Mouse (Mus musculus) midbrain, embryonic 12.5 days (tissue): ENCODE measurements at regions not wholly inside any gene's neighbourhood (a gene's known extent, or its start where the extent isn't known, plus 50 kb on each side); places are given as distances from the start of the nearest gene placed in this dataset.
"Not testable (repeated sequence)": the region's sequence is repeated elsewhere in the genome, so short reads cannot be mapped to it uniquely, and the experiment has no call there.

Source experiments
- ATAC-seq: fragments of 200-750 bp; cut with Nextera tagmentation; 2 replicates; pipeline ENCODE4 v1.8.0; 2017; ENCODE audit warnings: low read depth, moderate TSS enrichment, moderate library complexity; ENCODE audit not compliant: low FRiP score
- H3K27ac ChIP-seq: fragments of 300-500 bp; sonication (generic); replicated peaks from 2 replicates; pipeline ENCODE4 v1.5.1; 2016; ENCODE audit warnings: mild to moderate bottlenecking
- H3K27me3 ChIP-seq: fragments of 300-500 bp; sonication (generic); 2 replicates; pipeline ENCODE4 v1.6.1; 2016; ENCODE audit warnings: mild to moderate bottlenecking
- H3K36me3 ChIP-seq: fragments of 300-500 bp; sonication (generic); 2 replicates; pipeline ENCODE4 v1.6.1; 2016
- H3K4me1 ChIP-seq: fragments of 300-500 bp; sonication (generic); 2 replicates; pipeline ENCODE4 v1.6.1; 2016
- H3K4me2 ChIP-seq: fragments of 300-500 bp; sonication (generic); replicated peaks from 2 replicates; pipeline ENCODE4 v1.6.1; 2016; ENCODE audit warnings: mild to moderate bottlenecking, moderate library complexity
- H3K4me3 ChIP-seq: fragments of 300-500 bp; sonication (generic); 2 replicates; pipeline ENCODE4 v1.5.1; 2016; ENCODE audit warnings: mild to moderate bottlenecking
- H3K9ac ChIP-seq: fragments of 300-500 bp; sonication (generic); replicated peaks from 2 replicates; pipeline ENCODE4 v1.6.1; 2016; ENCODE audit warnings: mild to moderate bottlenecking, moderate library complexity
- H3K9me3 ChIP-seq: fragments of 300-500 bp; sonication (generic); 2 replicates; pipeline ENCODE4 v1.6.1; 2016; ENCODE audit warnings: mild to moderate bottlenecking
- WGBS: fragments of 180-500 bp; shearing (Covaris S2); methylation state at CpG from one replicate; pipeline ENCODE4 v1.1.7; 2016; 5-methylcytosine and 5-hydroxymethylcytosine counted together

DNA sequence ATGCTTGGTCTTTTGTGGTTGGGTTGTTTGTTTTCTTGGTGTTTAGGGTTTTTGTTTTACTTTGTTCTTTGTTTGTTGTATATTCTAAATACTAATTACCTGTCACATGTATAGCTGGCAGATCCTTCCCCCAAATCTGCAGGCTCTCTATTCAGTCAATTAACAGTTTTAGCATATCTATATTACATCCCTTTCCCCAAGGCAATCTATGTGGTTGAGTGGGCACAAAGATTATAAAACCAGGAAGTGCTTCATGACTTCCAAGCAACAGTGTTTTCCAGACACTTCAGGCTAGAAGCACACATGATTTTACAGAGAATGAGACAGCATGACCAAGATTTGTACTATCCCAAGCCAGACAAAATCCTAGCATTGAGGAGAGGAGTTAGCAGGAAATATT, 544.4 kb upstream of the Pou3f4 start:
- H3K27me3 ChIP-seq, result no peaks in the 10 kb centered on the region
- H3K9me3 ChIP-seq, result no peaks in the 10 kb centered on the region
- H3K4me1 ChIP-seq, result no peaks in the 10 kb centered on the region
- H3K36me3 ChIP-seq, result no peaks in the 10 kb centered on the region
- no peak overlapping the region for H3K27ac ChIP-seq
- H3K9ac ChIP-seq, result no peak overlapping the region
- H3K4me2 ChIP-seq, result no peak overlapping the region
- no peak overlapping the region for H3K4me3 ChIP-seq
- no peak for ATAC-seq

DNA sequence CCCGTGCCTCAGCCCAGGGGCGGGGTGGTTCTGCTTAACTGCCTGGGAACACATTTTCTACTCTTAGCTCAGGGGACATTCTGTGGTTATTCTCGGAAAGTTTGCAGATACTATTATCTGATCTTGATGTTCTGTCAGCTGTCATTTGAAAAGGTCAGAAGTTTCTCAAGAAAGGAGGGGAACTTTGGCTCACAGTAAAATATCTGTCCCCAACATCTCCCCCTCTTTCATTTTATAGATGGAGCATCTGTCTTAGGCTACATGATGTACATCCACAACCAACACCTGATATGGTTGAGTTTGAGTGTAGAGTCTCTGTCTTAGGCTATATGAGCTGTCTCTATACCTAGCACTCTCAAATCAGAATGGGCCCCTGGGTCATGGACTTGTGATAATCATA, 539.8 kb upstream of the Pou3f4 start:
- H3K27me3 ChIP-seq, H3K4me1 ChIP-seq, ATAC-seq, H3K9ac ChIP-seq, H3K4me2 ChIP-seq, H3K4me3 ChIP-seq, H3K9me3 ChIP-seq, H3K27ac ChIP-seq, H3K36me3 ChIP-seq: not testable (repeated sequence)
- 90% methylated on average over 3 of the region's 3 CpGs for WGBS

DNA sequence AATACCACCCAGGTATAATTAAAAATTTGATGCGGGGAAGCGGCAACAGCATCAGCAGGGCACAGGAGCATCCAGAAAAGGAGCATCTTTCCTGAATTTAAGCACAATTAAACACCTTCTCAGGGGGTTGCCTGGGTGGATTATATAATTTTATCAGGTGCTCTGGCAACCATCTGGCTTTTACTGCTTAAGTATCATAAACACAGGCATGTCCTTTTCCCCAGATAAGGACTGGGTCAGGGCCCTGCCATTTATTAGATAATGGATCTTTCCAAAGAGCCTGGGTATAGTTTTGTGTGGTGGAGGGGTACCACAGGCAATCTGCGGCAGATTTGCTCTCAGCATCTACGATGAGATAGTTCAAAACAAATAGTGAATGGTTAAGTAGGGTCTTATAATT, 538.7 kb upstream of the Pou3f4 start:
- Histone ChIP-seq H3K27me3 (no peaks in the 10 kb centered on the region), H3K27ac (no peak overlapping the region), H3K36me3 (no peaks in the 10 kb centered on the region), H3K9ac (no peak overlapping the region), H3K4me2 (no peak overlapping the region), H3K4me1 (no peaks in the 10 kb centered on the region), H3K9me3 (no peaks in the 10 kb centered on the region), H3K4me3 (no peak overlapping the region)
- ATAC-seq, result no peak
- WGBS, result 98% methylated on average over 4 of the region's 4 CpGs

DNA sequence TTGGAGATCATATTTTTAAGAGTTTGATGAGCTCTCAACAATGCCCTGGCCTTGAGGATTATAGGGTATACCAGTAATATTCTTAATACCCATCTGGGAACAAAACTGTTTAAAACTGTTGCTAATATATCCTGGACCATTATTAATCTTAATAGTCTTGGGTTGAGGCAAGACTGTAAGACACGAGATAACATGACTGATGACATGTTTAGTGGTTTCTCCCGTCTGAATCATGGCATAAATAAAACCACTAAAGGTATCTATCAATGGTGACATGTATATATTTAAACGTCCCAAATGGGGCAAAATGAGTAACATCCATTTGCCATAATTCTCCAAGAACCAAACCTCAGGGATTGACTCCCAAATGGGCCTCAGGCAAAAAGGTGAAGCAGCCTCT, 538.2 kb upstream of the Pou3f4 start:
- H3K27me3 ChIP-seq, result no peaks in the 10 kb centered on the region
- no peak overlapping the region for H3K9ac ChIP-seq
- H3K9me3 ChIP-seq, result no peaks in the 10 kb centered on the region
- 82% methylated on average over 3 of the region's 3 CpGs for WGBS
- H3K4me2 ChIP-seq, result no peak overlapping the region
- no peak overlapping the region for H3K4me3 ChIP-seq
- no peaks in the 10 kb centered on the region for H3K36me3 ChIP-seq
- no peaks in the 10 kb centered on the region for H3K4me1 ChIP-seq
- H3K27ac ChIP-seq, result no peak overlapping the region
- no peak for ATAC-seq

DNA sequence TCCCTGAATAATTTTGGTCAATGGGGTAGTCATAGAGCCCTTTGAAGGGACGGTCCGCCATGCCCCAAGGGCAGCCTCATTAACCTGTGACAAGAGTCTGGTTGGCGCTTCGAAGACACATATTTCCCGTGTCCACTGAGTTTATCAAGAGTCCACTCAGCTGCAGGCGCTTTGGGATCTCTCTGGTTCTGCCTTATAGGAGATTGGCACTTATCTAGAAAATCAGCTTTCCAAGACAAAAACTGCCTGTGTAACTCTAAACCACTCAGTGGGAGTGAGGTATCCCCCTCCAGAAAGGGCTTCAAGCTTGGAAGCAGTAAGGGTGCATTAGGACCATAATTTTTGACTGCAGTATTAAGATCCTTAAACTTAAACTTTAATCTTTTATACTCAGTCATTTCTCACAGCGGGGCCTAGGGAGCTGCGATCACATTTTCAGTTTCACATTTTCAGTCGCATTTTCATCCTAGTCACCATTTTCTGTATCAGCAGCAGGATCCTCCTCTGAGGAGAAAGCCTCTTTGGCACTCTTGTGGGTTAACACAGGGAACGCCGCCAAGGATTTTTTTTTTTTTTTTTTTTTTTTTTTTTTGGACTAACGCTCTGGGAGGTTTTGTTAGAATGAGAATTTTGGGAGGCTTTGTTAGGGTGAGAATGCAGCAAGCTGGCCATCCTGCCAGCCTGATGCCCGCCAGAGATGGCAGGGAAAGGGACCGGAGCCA, 534.4 kb upstream of the Pou3f4 start:
- no peak for ATAC-seq
- Histone ChIP-seq H3K4me1 (no peaks in the 10 kb centered on the region), H3K4me3 (no peak overlapping the region), H3K36me3 (no peaks in the 10 kb centered on the region), H3K9ac (no peak overlapping the region), H3K9me3 (no peaks in the 10 kb centered on the region), H3K4me2 (no peak overlapping the region), H3K27ac (no peak overlapping the region), H3K27me3 (no peaks in the 10 kb centered on the region)
- WGBS, result 92% methylated on average over 14 of the region's 14 CpGs

DNA sequence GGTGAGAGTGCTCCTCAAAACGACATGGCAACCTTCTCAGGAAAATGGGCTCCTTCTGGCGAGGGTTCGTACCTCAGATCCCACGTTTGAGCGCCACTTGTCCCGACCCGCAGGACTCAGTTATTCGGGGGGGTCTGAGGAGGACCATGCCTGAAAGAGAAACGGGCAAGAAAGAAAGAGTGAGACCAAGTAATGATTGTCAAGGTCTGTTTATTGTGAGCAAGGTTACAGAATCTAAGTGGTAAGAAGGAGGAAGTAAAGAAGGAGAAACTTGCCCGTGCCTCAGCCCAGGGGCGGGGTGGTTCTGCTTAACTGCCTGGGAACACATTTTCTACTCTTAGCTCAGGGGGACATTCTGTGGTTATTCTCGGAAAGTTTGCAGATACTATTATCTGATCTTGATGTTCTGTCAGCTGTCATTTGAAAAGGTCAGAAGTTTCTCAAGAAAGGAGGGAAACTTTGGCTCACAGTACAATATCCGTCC, 532.6 kb upstream of the Pou3f4 start:
- H3K4me2 ChIP-seq, H3K4me3 ChIP-seq, H3K9me3 ChIP-seq, ATAC-seq, H3K36me3 ChIP-seq, H3K27ac ChIP-seq, H3K4me1 ChIP-seq, H3K9ac ChIP-seq, H3K27me3 ChIP-seq: not testable (repeated sequence)
- 91% methylated on average over 13 of the region's 13 CpGs for WGBS

DNA sequence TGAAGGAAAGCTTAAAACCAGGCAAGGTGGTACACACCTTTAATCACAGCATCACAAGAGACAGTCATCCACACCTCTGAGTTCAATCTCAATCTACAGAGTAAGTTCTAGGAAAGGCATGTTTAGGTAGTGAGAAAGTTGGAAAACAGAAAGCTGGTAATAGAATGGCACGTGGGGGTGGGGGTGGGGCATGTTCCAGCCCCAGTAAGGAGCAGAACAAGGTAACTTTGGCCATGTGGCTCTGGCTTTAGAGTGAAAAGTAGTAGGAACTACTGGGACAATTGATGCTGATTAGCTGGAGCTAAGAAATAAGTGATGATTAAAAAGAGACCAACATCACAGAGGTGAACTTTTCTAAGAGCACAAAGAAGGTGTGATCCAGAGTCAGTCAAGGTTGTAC, 532.2 kb upstream of the Pou3f4 start:
- no peak overlapping the region for H3K9ac ChIP-seq
- H3K36me3 ChIP-seq, result no peaks in the 10 kb centered on the region
- H3K4me2 ChIP-seq, result no peak overlapping the region
- no peaks in the 10 kb centered on the region for H3K9me3 ChIP-seq
- no peaks in the 10 kb centered on the region for H3K27me3 ChIP-seq
- no peaks in the 10 kb centered on the region for H3K4me1 ChIP-seq
- no peak overlapping the region for H3K4me3 ChIP-seq
- WGBS, result 52% methylated on average over 1 of the region's 1 CpGs
- no peak for ATAC-seq
- no peak overlapping the region for H3K27ac ChIP-seq

DNA sequence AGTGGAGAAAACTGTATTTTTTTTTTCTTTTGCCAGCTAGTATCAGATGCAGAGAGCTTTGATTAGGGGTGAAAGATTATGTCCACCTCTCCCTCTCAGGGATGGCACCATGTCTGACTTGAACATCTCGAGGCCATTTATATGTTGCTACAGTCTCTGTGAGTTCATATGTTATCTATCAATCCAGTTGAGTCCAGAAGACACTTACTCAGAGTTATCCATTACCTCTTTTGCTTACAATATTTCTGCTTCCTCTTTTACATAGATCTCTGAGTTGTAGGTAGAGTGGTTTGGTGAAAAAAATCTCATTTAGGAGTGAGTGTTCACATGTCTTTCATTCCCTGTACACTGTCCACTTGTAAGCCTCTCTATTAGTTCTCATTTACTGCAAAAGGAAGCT, 524.7 kb upstream of the Pou3f4 start:
- H3K4me1 ChIP-seq, result no peaks in the 10 kb centered on the region
- H3K4me2 ChIP-seq, result no peak overlapping the region
- H3K4me3 ChIP-seq, result no peak overlapping the region
- H3K9ac ChIP-seq, result no peak overlapping the region
- no peaks in the 10 kb centered on the region for H3K9me3 ChIP-seq
- no peaks in the 10 kb centered on the region for H3K27me3 ChIP-seq
- 68% methylated on average over 1 of the region's 1 CpGs for WGBS
- no peaks in the 10 kb centered on the region for H3K36me3 ChIP-seq
- no peak overlapping the region for H3K27ac ChIP-seq
- no peak for ATAC-seq

DNA sequence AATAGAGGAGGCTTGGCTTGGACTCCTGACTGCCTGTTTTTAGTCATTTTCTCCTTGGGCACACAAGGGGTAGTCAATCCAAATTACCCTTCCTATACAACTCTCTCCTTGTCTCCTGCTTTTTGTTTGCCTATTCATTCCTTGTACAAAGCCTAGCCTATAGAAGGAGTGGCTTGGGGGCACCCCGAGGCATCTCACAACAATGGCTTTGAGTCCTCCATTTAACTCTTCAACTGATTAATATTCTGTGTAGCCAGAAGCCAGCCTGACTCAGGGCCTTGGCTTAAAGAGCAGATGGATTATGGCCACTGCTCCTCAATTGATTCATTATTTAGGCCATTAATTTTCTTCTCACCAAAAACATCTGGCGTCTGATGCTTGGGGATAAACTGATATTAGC, 506.4 kb upstream of the Pou3f4 start:
- Histone ChIP-seq H3K4me1 (0 out of 2 replicates have a peak, but pooled peaks cover 5% of the 10 kb centered on the region), H3K36me3 (no peaks in the 10 kb centered on the region), H3K27ac (peak overlapping the region; percentile 8; the same call in 1 of the 2 replicates), H3K4me2 (no peak overlapping the region), H3K9me3 (no peaks in the 10 kb centered on the region), H3K4me3 (no peak overlapping the region), H3K9ac (no peak overlapping the region), H3K27me3 (no peaks in the 10 kb centered on the region)
- peak; percentile 92 for ATAC-seq
- WGBS, result 37% methylated on average over 2 of the region's 2 CpGs

DNA sequence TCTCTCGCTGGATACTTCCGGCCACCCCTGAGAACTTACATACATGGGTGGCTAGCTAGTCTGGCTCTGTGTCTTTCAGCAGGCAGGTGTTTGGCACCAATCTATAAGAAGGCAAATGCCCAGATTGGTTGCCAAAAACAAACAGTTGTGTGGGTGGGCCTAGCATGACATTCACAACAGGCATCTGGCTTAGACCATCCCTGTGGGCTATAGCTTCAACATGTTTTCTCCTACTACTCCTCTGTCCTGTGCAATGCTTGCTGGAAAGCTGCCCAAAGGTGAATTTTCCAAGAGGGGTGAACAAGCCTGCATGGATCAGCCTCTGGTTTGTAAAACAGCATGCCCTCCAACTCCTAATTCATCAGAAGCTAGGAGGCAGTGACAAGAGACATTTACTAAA, 505.3 kb upstream of the Pou3f4 start:
- Histone ChIP-seq H3K27ac (peak overlapping the region; percentile 61; the same call in 1 of the 2 replicates), H3K36me3 (no peaks in the 10 kb centered on the region), H3K4me2 (no peak overlapping the region), H3K9me3 (no peaks in the 10 kb centered on the region), H3K27me3 (no peaks in the 10 kb centered on the region), H3K9ac (no peak overlapping the region), H3K4me1 (0 out of 2 replicates have a peak, but pooled peaks cover 5% of the 10 kb centered on the region), H3K4me3 (no peak overlapping the region)
- WGBS, result 72% methylated on average over 2 of the region's 2 CpGs
- no peak for ATAC-seq

DNA sequence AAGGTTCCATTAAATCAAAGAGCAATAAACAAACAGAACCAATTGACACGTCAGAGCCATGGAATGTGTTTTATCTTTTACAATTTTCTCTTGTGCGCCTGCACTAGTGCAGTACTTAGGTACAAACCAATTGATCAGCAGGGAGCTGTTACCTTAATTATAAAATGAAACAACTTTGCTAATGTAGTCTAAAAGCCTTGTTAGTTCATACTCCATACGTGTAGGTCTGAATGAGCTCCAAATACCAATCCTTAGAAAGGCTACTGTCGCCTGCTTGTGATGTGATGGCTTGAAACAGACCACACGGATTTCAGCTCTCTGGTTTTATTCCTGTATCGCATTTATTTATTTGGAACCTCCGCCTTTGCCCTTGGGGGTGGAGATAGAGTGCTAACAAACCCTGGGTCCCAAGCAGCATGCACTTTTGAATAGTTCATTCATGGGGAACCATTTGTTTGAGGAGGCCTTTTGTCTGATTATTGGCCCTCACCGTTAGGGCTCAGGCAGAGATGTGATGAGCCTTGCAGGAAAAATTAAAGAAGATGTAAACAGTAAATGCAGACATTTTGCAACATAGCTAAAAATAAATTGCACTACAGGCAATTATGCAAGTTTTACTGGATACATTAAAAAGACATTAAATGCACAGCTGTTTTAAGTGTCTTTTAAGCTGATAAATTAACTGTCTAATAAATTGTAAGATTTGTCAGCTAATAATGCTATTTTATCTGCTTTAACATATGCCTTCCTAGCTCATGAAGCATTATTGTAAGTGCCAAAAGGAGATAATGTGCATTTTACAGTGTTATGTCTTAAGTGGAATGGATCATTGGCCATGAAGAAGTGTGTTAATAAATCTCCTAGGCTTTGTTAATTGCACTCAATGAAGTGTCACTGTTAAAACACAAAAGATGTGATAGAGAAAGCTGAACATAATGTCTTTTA, 496.0 kb upstream of the Pou3f4 start:
- Histone ChIP-seq H3K27ac (no peak overlapping the region), H3K9me3 (no peaks in the 10 kb centered on the region), H3K9ac (no peak overlapping the region), H3K36me3 (no peaks in the 10 kb centered on the region), H3K4me2 (no peak overlapping the region), H3K4me1 (no peaks in the 10 kb centered on the region), H3K27me3 (no peaks in the 10 kb centered on the region), H3K4me3 (no peak overlapping the region)
- 34% methylated on average over 8 of the region's 8 CpGs for WGBS
- ATAC-seq, result no peak

DNA sequence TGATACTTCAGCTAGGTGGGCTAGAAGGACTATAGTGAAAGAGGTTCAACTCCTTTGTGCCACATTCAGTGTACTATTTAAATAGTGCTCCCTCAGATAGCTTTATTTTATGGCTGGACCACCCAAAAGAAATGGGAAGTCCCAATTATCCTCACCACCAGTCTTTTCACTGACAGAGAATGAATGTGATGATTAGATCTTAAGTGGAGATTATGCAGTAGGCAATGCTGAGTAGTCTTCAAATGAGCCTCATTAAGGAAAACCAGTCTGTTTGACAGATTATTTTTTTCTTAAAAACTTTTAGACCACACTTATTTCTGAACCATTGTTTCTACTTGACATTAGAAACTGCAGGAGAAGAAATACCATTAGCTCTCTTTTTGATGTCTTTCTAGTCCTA, 493.8 kb upstream of the Pou3f4 start:
- H3K36me3 ChIP-seq, result no peaks in the 10 kb centered on the region
- H3K4me2 ChIP-seq, result no peak overlapping the region
- no peak overlapping the region for H3K27ac ChIP-seq
- no peak for ATAC-seq
- no peaks in the 10 kb centered on the region for H3K4me1 ChIP-seq
- H3K4me3 ChIP-seq, result no peak overlapping the region
- H3K27me3 ChIP-seq, result no peaks in the 10 kb centered on the region
- H3K9ac ChIP-seq, result no peak overlapping the region
- no peaks in the 10 kb centered on the region for H3K9me3 ChIP-seq
